Mouse (Mus musculus): ENCODE measurements around the gene Slc7a8.

Slc7a8 gene

DNA sequence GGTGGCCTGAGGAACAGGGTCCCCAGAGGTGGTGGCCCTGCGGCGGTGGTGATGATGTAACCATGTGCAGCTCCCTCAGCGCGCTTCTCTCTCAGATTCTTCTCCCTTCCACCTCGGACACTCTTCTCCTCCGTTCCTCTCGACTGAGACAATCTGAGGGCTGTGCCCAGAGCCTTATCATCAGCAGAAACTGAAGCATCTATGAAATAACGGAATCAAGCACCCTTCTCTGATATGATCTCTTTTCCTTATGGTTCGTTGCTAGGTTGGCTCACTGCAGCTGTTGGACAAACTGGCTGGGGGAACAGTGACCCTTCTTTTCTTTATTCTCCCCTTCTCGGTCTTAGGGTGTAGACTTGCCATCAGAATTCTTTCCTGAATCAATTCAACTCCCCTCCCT, 78.5 kb downstream of the Slc7a8 start:
- in situ Hi-C loops (cut with MboI, MseI): no loop called here

DNA sequence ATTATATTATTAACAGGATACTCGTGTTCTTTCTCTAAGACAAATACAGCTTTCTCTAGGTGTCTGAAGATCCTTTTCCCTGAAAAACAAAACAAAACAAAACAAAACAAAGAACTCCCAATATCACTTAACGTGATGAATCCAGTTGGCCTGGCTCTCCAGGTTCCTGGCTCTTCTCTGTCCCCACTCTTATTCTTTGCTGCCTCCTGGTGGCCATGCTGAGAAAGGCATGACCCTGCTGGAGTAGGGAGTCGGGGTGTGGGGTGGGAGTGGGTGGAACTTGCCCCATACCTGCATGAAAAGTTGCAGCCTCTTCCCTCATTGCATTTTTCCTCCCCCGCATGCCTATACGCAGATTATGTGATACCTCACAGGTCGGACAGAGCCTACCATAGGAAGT, 80.4 kb downstream of the Slc7a8 start:
- in situ Hi-C loops (cut with MboI, MseI): no loop called here

DNA sequence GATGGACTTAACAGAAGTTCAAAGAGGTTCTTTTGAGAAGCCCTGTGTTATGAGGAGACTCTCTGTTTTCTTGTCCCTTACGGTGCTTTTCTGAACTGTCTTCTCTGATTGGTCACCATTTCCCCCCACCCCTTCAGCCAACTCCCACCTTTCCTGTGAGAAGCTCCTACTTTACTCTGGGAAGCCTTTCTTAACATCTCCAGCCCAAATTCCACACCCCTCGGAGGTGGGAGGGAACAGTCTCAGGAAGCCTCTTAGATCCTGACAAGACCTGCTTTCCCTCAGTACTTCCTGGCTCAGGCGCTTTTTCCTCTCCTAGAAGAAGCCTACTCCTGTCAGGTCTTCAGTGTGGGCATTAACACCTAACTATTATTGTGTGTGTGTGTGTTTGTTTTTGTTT, 82.2 kb downstream of the Slc7a8 start:
- in situ Hi-C loops (cut with MboI, MseI): loop anchor here (5.0 kb wide), 1 partner anchor 47 kb away; no protein-coding TSS in a partner anchor

DNA sequence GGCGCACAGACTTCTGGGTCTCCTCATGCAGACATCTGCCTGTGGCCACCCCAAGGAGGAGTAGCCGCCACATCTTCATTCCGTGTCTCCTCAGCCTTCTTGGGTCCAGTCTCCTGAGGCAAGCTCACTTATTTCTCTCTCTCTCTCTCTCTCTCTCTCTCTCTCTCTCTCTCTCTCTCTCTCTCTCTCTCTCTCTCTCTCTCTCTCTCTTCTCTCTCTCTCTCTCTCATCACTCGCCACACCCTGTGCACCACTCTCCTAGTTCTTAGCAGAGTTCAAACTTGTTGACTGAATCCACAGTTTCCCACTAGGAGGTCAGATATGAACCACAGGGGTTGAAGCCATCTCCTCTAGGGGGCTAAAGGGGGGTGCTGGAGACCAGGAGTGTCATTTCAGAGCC, 83.0 kb downstream of the Slc7a8 start, which contains the start of gene Gm29776:
Gm29776 (minus strand) TSS at position 101 of the 400 bp plus-strand sequence.
- in situ Hi-C loops (cut with MboI, MseI): loop anchor here (5.0 kb wide), 1 partner anchor 46 kb away; no protein-coding TSS in a partner anchor

DNA sequence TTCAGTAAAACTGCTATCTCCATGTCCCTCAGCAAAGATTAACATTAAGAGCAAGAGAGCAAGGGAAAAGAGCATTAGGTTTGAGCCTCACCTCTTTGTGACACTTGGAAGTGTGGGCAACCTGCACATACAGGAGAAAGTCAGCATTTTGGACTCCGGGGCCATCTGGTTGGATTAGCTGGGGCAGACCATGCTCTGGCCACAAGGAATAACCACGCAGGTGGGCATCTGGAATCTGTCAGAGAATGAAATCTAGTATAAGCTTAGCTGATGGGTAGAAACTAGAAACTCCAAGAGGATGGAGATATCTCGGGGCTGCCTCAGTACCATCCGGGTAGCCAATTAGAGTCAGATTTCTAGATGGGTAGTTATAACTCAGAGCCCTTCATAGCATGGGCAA, 85.0 kb downstream of the Slc7a8 start:
- in situ Hi-C loops (cut with MboI, MseI): loop anchor here (5.0 kb wide), 1 partner anchor 44 kb away; no protein-coding TSS in a partner anchor

DNA sequence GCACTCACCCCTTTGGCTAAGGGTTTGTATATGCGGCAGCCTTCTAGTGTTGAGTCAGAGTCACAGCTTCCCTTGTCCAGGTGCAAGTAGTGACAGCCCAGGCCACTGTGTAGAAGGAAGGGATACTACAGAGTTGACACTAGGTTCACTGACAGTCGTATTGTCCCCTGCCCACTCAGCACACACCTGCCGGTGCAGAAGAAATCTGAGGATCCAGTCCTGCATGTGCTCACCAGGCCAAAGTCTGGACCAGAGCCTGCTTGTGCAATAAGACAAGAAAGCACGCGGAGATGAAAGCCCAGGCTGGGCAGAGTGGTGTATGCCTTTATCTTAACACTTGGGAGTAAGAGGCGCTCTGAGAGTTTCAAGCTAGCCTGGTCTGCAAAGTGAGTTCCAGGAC, 86.7 kb downstream of the Slc7a8 start:
- in situ Hi-C loops (cut with MboI, MseI): loop anchor here (5.0 kb wide), 1 partner anchor 43 kb away; no protein-coding TSS in a partner anchor

DNA sequence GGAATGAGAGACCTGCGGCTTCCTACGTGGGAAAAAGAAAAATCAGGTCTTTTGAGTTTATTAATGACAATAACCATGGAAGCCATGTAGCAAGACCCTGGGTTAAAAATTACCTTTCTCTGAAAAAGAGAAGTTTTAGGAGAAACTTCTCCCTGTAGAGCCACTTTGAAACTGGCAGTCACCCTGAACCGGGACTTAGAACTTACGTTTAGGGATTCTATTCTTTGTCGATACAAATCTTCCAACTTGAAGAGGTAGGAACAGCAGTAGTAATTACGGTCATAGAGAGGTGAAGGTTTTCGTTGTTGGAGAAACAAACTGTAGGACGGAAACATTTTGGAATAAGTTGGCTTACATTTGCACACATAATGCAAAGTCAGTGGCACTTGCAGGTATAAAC, 94.5 kb downstream of the Slc7a8 start:
- in situ Hi-C loops (cut with MboI, MseI): no loop called here

DNA sequence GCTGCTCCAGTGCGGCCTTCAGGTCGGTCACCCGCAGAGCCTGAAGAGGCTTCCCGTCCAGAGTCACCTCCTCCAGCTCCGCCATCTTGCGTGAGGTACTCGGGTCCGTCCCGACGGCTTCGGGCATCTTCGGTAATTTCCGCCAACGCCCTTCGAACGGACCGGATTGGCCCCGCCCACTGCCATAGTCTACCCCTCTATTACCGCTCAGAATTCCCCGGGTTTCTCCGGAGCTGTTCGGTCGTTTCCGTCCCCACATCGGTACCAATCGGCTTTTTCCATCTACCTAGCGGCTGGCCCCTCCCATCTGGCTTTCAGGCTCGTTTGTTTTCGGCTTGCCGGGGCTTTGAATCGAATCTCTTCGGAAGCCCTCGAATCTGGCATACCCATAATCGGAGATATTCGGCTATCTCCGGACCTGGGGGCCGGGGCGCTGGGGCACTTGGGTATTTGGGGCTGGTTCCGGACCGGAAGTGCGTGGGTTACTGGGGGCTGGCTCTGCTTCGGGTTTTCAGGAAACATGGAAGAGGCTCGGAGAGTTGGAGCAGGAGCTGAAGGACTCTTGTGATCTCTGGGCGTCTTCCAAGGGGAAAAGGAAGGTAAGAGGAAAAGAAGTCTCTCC, 95.1 kb downstream of the Slc7a8 start, which contains the start of gene Acin1:
Acin1 (minus strand) TSS at position 410 of the 622 bp plus-strand sequence.
- in situ Hi-C loops (cut with MboI, MseI): no loop called here

DNA sequence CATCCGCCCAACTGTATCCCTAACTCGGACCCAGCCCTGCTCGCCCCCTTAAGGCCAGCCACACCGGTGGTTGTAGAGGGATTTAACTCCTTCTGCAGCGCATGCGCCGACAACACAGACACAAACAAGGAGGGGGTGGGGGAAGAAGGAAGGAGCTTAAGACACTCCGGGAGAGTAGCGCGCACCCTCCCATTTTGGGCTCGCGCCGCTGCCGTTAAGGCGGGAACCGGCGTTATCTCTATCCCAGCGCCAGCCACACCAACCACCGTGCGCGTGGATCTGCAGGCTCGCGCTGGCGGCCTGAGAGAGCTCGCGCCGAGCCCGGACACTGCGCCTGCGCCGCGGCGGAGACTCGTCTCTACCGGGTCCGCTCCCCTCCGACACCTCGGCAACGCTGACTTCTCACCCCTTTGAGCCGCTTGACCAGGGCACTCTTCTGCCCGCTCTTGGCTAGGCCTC, 95.7 kb downstream of the Slc7a8 start, which contains the start of gene 1700123O20Rik:
1700123O20Rik (plus strand) TSS at position 154 of the 459 bp plus-strand sequence.
- in situ Hi-C loops (cut with MboI, MseI): no loop called here

DNA sequence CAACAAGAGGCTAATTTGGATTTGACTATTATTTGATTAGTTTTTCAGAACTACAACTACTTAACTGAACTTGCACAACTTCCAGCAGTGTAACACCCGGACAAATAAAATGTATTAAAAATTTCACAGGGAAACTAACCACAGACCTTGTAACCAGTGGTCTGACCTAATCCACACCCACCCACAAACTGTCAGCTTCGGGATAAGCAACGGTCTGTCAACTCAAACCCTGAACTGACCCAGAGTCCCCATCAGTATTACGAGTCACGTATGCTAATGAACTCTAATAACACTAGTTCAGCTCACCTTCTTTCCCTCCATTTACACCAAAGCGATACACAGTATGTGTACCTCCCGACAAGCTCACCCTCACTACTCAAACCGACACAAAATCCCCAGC, 96.3 kb downstream of the Slc7a8 start:
- in situ Hi-C loops (cut with MboI, MseI): no loop called here

DNA sequence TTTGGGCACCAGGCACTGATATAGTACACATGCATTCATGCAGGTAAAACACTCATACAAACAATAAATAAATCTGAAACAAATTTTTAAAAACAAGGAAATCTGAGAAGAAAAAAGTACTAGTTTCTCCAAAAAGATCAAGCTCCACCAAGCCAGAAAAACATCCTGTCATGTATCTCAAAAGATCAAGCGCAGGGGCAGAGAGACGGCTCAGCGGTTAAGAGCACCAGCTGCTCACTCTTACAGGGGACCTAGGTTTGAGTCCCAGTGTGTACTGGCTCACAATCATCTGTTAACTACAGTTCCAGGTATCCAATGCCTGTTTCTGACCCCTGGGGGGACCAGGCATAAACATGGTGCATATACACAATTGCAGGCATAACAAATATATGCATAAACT, 99.3 kb downstream of the Slc7a8 start:
- in situ Hi-C loops (cut with MboI, MseI): no loop called here

DNA sequence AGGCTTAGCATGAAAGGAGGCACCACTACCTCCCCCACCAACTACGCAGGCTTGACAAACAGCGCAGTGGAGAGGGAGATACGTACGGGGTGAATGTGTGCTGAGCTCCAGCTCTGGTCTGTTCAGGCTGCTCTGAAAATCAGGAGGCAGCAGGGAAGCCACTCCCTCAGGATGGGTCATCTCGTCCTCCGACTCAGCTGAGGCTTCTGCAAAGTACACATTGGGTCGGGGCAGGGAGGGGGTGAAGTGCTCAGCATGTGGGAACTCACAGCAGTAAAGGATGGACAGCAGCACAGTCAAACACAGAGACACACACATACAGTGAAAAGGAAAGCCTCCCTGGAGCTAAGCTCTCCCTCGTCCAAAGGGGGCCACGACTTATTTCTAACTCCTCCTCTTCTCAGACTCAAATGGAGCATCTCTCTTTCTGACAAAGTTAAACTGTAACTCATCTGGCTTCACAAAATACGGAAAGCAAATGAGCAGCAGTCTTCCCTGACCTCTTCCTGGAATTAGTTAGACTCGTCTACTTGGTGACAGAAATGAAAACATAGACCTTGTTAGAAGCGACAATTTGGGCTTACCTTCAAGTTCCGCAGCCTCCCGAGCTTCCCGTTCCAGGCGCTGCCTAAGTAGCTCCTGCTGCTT, 103.0 kb downstream of the Slc7a8 start:
- in situ Hi-C loops (cut with MboI, MseI): no loop called here

DNA sequence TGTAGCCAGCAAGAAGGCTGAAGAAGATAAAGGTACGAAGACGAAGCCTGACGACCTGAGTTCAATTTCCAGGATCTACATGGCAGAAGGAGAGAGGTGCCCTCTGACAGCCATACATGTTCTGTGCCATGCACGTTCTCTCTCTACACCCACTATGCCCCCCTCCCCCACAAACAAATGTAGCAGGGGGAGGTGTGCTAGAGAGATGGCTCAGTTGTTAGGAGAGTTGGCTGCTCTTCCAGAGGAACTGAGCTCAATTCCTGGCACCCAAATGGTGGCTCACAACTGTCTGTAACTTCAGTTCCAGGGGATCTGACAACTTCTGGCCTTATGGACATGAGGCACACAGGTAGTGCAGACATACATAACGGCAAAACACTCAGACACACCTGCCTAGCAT, 105.5 kb downstream of the Slc7a8 start:
- in situ Hi-C loops (cut with MboI, MseI): no loop called here

DNA sequence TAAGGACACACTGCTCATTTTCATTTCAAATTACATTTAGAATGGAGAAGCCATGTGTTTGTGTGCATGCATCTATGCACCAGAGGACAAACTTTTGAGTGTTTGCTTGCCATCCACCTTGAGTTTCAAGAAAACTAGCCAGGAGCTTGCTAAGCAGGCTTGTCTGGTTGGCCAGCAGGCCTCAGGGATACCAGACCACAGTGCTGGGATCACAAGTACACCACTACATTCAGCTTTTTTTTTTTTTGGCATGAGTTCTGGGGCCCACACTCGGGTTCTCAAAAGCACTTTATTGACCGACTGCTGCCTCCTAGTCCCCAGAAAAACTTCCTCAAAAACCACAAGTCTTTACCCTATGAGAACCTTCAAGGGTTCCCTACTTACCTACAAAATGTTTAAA, 107.4 kb downstream of the Slc7a8 start:
- in situ Hi-C loops (cut with MboI, MseI): no loop called here
